Mouse (Mus musculus): Measurements from ENCODE around the gene Cobl. TPM values are rescaled to one million over a fixed set of nuclear protein-coding genes. Genes with fewer than 3 reads are reported as not detected.

The Cobl gene
- polyA plus RNA-seq, 1 experiment = 9.5 TPM

GRCm38 (mm10) chr11:12257324-12258118, 207.2 kb downstream of the Cobl start:
- no peaks in the 10 kb centered on the region for H3K27me3 ChIP-seq (ENCODE audit: control insufficient read depth, insufficient read depth, low read length)
- no peak overlapping the region for H3K4me3 ChIP-seq (replicated peaks; ENCODE audit: insufficient read depth, low read depth, low read length)
- DNase-seq = no peak
- no peak overlapping the region for H3K27ac ChIP-seq (ENCODE audit: insufficient read depth, low read length)
- no peaks in the 10 kb centered on the region for H3K4me1 ChIP-seq (ENCODE audit: control insufficient read depth, insufficient read depth, low read length)
- no peak for TF ChIP-seq CTCF (IDR thresholded peaks at IDR 0.05; ENCODE audit: borderline replicate concordance, insufficient read depth, low read depth, low read length)
- TF ChIP-seq POLR2A (IDR thresholded peaks at IDR 0.05; ENCODE audit: borderline replicate concordance, insufficient read depth, low read length) = no peak
- 62% methylated on average over 5 of the region's 5 CpGs for WGBS

GRCm38 (mm10) chr11:12245327-12245915, 219.3 kb downstream of the Cobl start:
- DNase-seq = no peak
- Histone ChIP-seq H3K4me3 (replicated peaks; ENCODE audit: insufficient read depth, low read depth, low read length) (no peak overlapping the region), H3K4me1 (ENCODE audit: control insufficient read depth, insufficient read depth, low read length) (no peaks in the 10 kb centered on the region), H3K27me3 (ENCODE audit: control insufficient read depth, insufficient read depth, low read length) (no peaks in the 10 kb centered on the region; the same call in 1 of the 2 replicates), H3K27ac (ENCODE audit: insufficient read depth, low read length) (no peak overlapping the region)
- WGBS = 90% methylated on average over 4 of the region's 4 CpGs
- TF ChIP-seq CTCF (IDR thresholded peaks at IDR 0.05; ENCODE audit: borderline replicate concordance, insufficient read depth, low read depth, low read length) (no peak), POLR2A (IDR thresholded peaks at IDR 0.05; ENCODE audit: borderline replicate concordance, insufficient read depth, low read length) (no peak)

- no peak for TF ChIP-seq CTCF (IDR thresholded peaks at IDR 0.05; ENCODE audit: borderline replicate concordance, insufficient read depth, low read depth, low read length)
- TF ChIP-seq POLR2A (IDR thresholded peaks at IDR 0.05; ENCODE audit: borderline replicate concordance, insufficient read depth, low read length) = no peak
- H3K4me1 ChIP-seq (ENCODE audit: control insufficient read depth, insufficient read depth, low read length) = peaks cover 6% of the 10 kb centered on the region; the same call in 1 of the 2 replicates
- no peak overlapping the region for H3K4me3 ChIP-seq (replicated peaks; ENCODE audit: insufficient read depth, low read depth, low read length)
- H3K27me3 ChIP-seq (ENCODE audit: control insufficient read depth, insufficient read depth, low read length) = no peaks in the 10 kb centered on the region; the same call in 1 of the 2 replicates
- 63% methylated on average over 1 of the region's 1 CpGs for whole genome bisulfite sequencing
- DNase-seq = no peak
- H3K27ac ChIP-seq (ENCODE audit: insufficient read depth, low read length) = no peak overlapping the region
Measured at GRCm38 (mm10) chr11:12236341-12236740, 228.4 kb downstream of the Cobl start.

GRCm38 (mm10) chr11:12234876-12235275, 229.9 kb downstream of the Cobl start:
- 86% methylated on average over 4 of the region's 4 CpGs for WGBS
- no peak overlapping the region for H3K4me3 ChIP-seq (replicated peaks; ENCODE audit: insufficient read depth, low read depth, low read length)
- peaks cover 13% of the 10 kb centered on the region for H3K4me1 ChIP-seq (ENCODE audit: control insufficient read depth, insufficient read depth, low read length)
- H3K27ac ChIP-seq (ENCODE audit: insufficient read depth, low read length) = no peak overlapping the region
- no peak for TF ChIP-seq CTCF (IDR thresholded peaks at IDR 0.05; ENCODE audit: borderline replicate concordance, insufficient read depth, low read depth, low read length)
- no peak for TF ChIP-seq POLR2A (IDR thresholded peaks at IDR 0.05; ENCODE audit: borderline replicate concordance, insufficient read depth, low read length)
- no peak for DNase-seq
- H3K27me3 ChIP-seq (ENCODE audit: control insufficient read depth, insufficient read depth, low read length) = no peaks in the 10 kb centered on the region; the same call in 1 of the 2 replicates

GRCm38 (mm10) chr11:12234126-12234525, 230.6 kb downstream of the Cobl start:
- H3K27me3 ChIP-seq (ENCODE audit: control insufficient read depth, insufficient read depth, low read length) = no peaks in the 10 kb centered on the region; the same call in 1 of the 2 replicates
- H3K4me1 ChIP-seq (ENCODE audit: control insufficient read depth, insufficient read depth, low read length) = peaks cover 20% of the 10 kb centered on the region
- DNase-seq = no peak
- TF ChIP-seq POLR2A (IDR thresholded peaks at IDR 0.05; ENCODE audit: borderline replicate concordance, insufficient read depth, low read length) (no peak), CTCF (IDR thresholded peaks at IDR 0.05; ENCODE audit: borderline replicate concordance, insufficient read depth, low read depth, low read length) (no peak)
- H3K4me3 ChIP-seq (replicated peaks; ENCODE audit: insufficient read depth, low read depth, low read length) = no peak overlapping the region
- H3K27ac ChIP-seq (ENCODE audit: insufficient read depth, low read length) = no peak overlapping the region
- WGBS = 85% methylated on average over 1 of the region's 1 CpGs

- no peak for TF ChIP-seq CTCF (IDR thresholded peaks at IDR 0.05; ENCODE audit: borderline replicate concordance, insufficient read depth, low read depth, low read length)
- H3K27me3 ChIP-seq (ENCODE audit: control insufficient read depth, insufficient read depth, low read length) = no peaks in the 10 kb centered on the region; the same call in 1 of the 2 replicates
- no peak overlapping the region for H3K27ac ChIP-seq (ENCODE audit: insufficient read depth, low read length)
- WGBS = 5% methylated on average over 3 of the region's 3 CpGs
- H3K4me3 ChIP-seq (replicated peaks; ENCODE audit: insufficient read depth, low read depth, low read length) = no peak overlapping the region
- H3K4me1 ChIP-seq (ENCODE audit: control insufficient read depth, insufficient read depth, low read length) = peaks cover 22% of the 10 kb centered on the region
- DNase-seq = no peak
Measured at GRCm38 (mm10) chr11:12232743-12233125, 232.0 kb downstream of the Cobl start.

GRCm38 (mm10) chr11:12232041-12232742, 232.6 kb downstream of the Cobl start:
- DNase-seq = peak; percentile 78 to 85
- Histone ChIP-seq H3K4me1 (ENCODE audit: control insufficient read depth, insufficient read depth, low read length) (peaks cover 22% of the 10 kb centered on the region), H3K27me3 (ENCODE audit: control insufficient read depth, insufficient read depth, low read length) (no peaks in the 10 kb centered on the region; the same call in 1 of the 2 replicates), H3K4me3 (replicated peaks; ENCODE audit: insufficient read depth, low read depth, low read length) (no peak overlapping the region), H3K27ac (ENCODE audit: insufficient read depth, low read length) (no peak overlapping the region)
- TF ChIP-seq POLR2A (IDR thresholded peaks at IDR 0.05; ENCODE audit: borderline replicate concordance, insufficient read depth, low read length) = no peak
- TF ChIP-seq CTCF (IDR thresholded peaks at IDR 0.05; ENCODE audit: borderline replicate concordance, insufficient read depth, low read depth, low read length) = no peak
- WGBS = 13% methylated on average over 10 of the region's 10 CpGs

All from cerebellum, adult 2 months (tissue).